8 mouse cellular contexts compared by ENCODE assay signal in the genomic region with DNA sequence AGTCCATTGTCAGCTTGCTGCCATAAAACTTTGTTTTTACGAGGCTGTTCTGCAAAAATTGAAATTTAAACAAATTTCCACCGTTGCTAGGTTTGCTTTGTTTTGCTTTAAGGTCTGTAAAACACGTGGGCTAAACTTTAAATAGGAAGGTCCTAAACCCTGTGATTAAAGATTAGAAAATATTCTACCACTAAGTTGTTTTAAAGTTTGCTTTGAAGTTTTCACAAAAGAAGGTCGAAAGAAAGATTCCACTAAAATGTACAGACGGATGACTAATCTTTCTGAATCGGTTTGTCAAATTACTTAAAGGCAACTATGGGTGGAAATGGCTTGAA. TPM values are rescaled to one million over a fixed set of nuclear protein-coding genes. Genes with fewer than 3 reads are reported as not detected.
DNase-seq lines count a peak whose midpoint lies in the region; ATAC-seq and TF ChIP-seq lines count a peak whose summit lies in the region.

A gene (plus strand): TSS at position 288 of the 335 bp plus-strand sequence.

- H3K27me3 ChIP-seq in forebrain, embryonic 16.5 days (replicated peaks; ENCODE audit: control insufficient read depth, insufficient read depth, low read length): no peaks in the 10 kb centered on the region
- 0 out of 2 replicates have a peak, but pooled peaks cover 5% of the 10 kb centered on the region for H3K27me3 ChIP-seq in neural tube, embryonic 13.5 days

- H3K36me3 ChIP-seq in forebrain, embryonic 16.5 days (ENCODE audit: control insufficient read depth, insufficient read depth): peaks cover 3% of the 10 kb centered on the region; the same call in 1 of the 2 replicates
- H3K36me3 ChIP-seq in neural tube, embryonic 13.5 days: peaks cover 13% of the 10 kb centered on the region

- no peak within 1 kb of the TSS for H3K27ac ChIP-seq in left cerebral cortex, adult 2 months
- H3K27ac ChIP-seq in forebrain, embryonic 16.5 days (ENCODE audit: low read length): peak within 1 kb of the TSS; percentile 99
- peak within 1 kb of the TSS; percentile 100 for H3K27ac ChIP-seq in neural tube, embryonic 13.5 days (replicated peaks)

- ATAC-seq in forebrain, embryonic 16.5 days: no peak
- no peak for ATAC-seq in neural tube, embryonic 13.5 days (ENCODE audit: low read depth)
- ATAC-seq in frontal cortex, adult (ENCODE audit: low TSS enrichment): no peak

- no peak for TF ChIP-seq CTCF in left cerebral cortex, adult 2 months (IDR thresholded peaks at IDR 0.05)

- 1% methylated on average over 6 of the region's 6 CpGs for WGBS in forebrain, embryonic 16.5 days
- WGBS in neural tube, embryonic 13.5 days: under 1% methylated on average over 6 of the region's 6 CpGs

- DNase-seq in left cerebral cortex, adult 2 months (ENCODE audit: extremely low spot score in 1 of 2, low spot score in 2 of 2): no peak
- no peak for DNase-seq in left cerebral cortex, postnatal 36 days (ENCODE audit: low spot score in 2 of 2)
- no peak for DNase-seq in adrenal gland, postnatal 25 days
- DNase-seq in layer of hippocampus, postnatal 25 days (ENCODE audit: extremely low spot score in 1 of 2, low spot score in 1 of 2): no peak
- DNase-seq in urinary bladder, postnatal 4 days (ENCODE audit: low spot score in 2 of 2): no peak

- intact Hi-C loops in left cerebral cortex, adult 2 months (cut with DNase I): loop anchor here (5.0 to 10.0 kb wide), 3 partner anchors 89 to 487 kb away; no protein-coding TSS in a partner anchor
- intact Hi-C loops in left cerebral cortex, postnatal 36 days (cut with DNase I): loop anchor here (10.0 kb wide), 1 partner anchor 147 kb away; no protein-coding TSS in a partner anchor

- H3K9ac ChIP-seq in forebrain, embryonic 16.5 days (replicated peaks; ENCODE audit: low read depth, low read length): peak within 1 kb of the TSS; percentile 99
- H3K9ac ChIP-seq in neural tube, embryonic 13.5 days: peak within 1 kb of the TSS; percentile 97

- no peaks in the 10 kb centered on the region for H3K9me3 ChIP-seq in forebrain, embryonic 16.5 days (ENCODE audit: control insufficient read depth, low read length)
- no peaks in the 10 kb centered on the region for H3K9me3 ChIP-seq in neural tube, embryonic 13.5 days

- H3K4me3 ChIP-seq in left cerebral cortex, adult 2 months: peak within 1 kb of the TSS; percentile 47
- peak within 1 kb of the TSS; percentile 89 for H3K4me3 ChIP-seq in forebrain, embryonic 16.5 days (replicated peaks; ENCODE audit: low read length)
- H3K4me3 ChIP-seq in neural tube, embryonic 13.5 days: peak within 1 kb of the TSS; percentile 67

- peak within 1 kb of the TSS; percentile 79 for H3K4me2 ChIP-seq in forebrain, embryonic 16.5 days (ENCODE audit: low read length)
- peak within 1 kb of the TSS; percentile 72 for H3K4me2 ChIP-seq in neural tube, embryonic 13.5 days

- peaks cover 12% of the 10 kb centered on the region for H3K4me1 ChIP-seq in forebrain, embryonic 16.5 days (replicated peaks; ENCODE audit: control insufficient read depth, insufficient read depth, low read length)
- H3K4me1 ChIP-seq in neural tube, embryonic 13.5 days (replicated peaks): peaks cover 33% of the 10 kb centered on the region

RNA-seq across cellular contexts. Expression of the gene that starts here (rescaled TPM):
- total RNA-seq in left cerebral cortex, adult 2 months (2021): 1 to 10 TPM; 6.4 to 9.2 TPM
- total RNA-seq in left cerebral cortex, postnatal 36 days (2021): 1 to 10 TPM; 8.3 to 9.0 TPM
- 24.7 and 26.6 TPM in 2 replicates for total RNA-seq in adrenal gland, postnatal 25 days (2021)
- polyA plus RNA-seq in forebrain, embryonic 16.5 days (2015; fragmentation: Nextera tagmentation; extraction: Ambion mirVana): 918 and 1,051 TPM in 2 replicates
- 10 to 100 TPM; 15.0 to 16.6 TPM for total RNA-seq in layer of hippocampus, postnatal 25 days (2021)
- polyA plus RNA-seq in neural tube, embryonic 13.5 days (2015; fragmentation: Nextera tagmentation; extraction: Ambion mirVana): 1,087 and 1,092 TPM in 2 replicates
